Mouse (Mus musculus): ENCODE results near the gene Ripk3. TPM values are rescaled to one million over a fixed set of nuclear protein-coding genes. Genes with fewer than 3 reads are reported as not detected.

Ripk3 gene
- polyA plus RNA-seq, 1 experiment from 2014 or later = 1.9 TPM

GRCm38 (mm10) chr14:55735334-55735733 lies 53.3 kb downstream of the Ripk3 start:
- no peak overlapping the region for H3K4me3 ChIP-seq (ENCODE audit: low read depth, low read length)
- no peak overlapping the region for H3K4me2 ChIP-seq (ENCODE audit: low read depth, low read length)
- H3K27ac ChIP-seq (ENCODE audit: low read depth, low read length) = no peak overlapping the region
- H3K27me3 ChIP-seq (ENCODE audit: control insufficient read depth, insufficient read depth, low read length) = no peaks in the 10 kb centered on the region
- no peaks in the 10 kb centered on the region for H3K4me1 ChIP-seq (ENCODE audit: control insufficient read depth, insufficient read depth, low read length)
- 67% methylated on average over 3 of the region's 3 CpGs for WGBS
- ATAC-seq (ENCODE audit: low read depth) = no peak
- no peak overlapping the region for H3K9ac ChIP-seq (replicated peaks; ENCODE audit: low read depth, low read length)
- no peaks in the 10 kb centered on the region for H3K9me3 ChIP-seq (ENCODE audit: control insufficient read depth, low read length)
- peaks cover 9% of the 10 kb centered on the region; the same call in 1 of the 2 replicates for H3K36me3 ChIP-seq (ENCODE audit: control insufficient read depth, insufficient read depth, low read length)

Other genes starting within 250 kb of the Ripk3 start
- 17.6 and 19.5 TPM in 2 replicates for gene Pck2, start 248.6 kb downstream of the Ripk3 start, polyA plus RNA-seq (2014; fragmentation: Nextera tagmentation; extraction: Ambion mirVana)
- gene Dcaf11, start 228.9 kb downstream of the Ripk3 start, polyA plus RNA-seq (2014; fragmentation: Nextera tagmentation; extraction: Ambion mirVana) = 112 and 114 TPM in 2 replicates
- gene A730061H03Rik, start 228.5 kb downstream of the Ripk3 start, polyA plus RNA-seq (2014; fragmentation: Nextera tagmentation; extraction: Ambion mirVana) = 1.5 TPM in 1 of 2 replicates, not detected in the other
- gene Fitm1, start 213.2 kb downstream of the Ripk3 start, polyA plus RNA-seq (2014; fragmentation: Nextera tagmentation; extraction: Ambion mirVana) = 0.58 TPM in 1 of 2 replicates, not detected in the other
- 200 and 226 TPM in 2 replicates for gene Psme1, start 210.7 kb downstream of the Ripk3 start, polyA plus RNA-seq (2014; fragmentation: Nextera tagmentation; extraction: Ambion mirVana)
- 38.9 and 48.8 TPM in 2 replicates for gene Emc9, start 203.6 kb downstream of the Ripk3 start, polyA plus RNA-seq (2014; fragmentation: Nextera tagmentation; extraction: Ambion mirVana)
- gene Psme2, start 197.8 kb downstream of the Ripk3 start, polyA plus RNA-seq (2014; fragmentation: Nextera tagmentation; extraction: Ambion mirVana) = 162 and 184 TPM in 2 replicates
- 12.3 and 18.8 TPM in 2 replicates for gene Rnf31, start 197.2 kb downstream of the Ripk3 start, polyA plus RNA-seq (2014; fragmentation: Nextera tagmentation; extraction: Ambion mirVana)
- gene Irf9, start 185.3 kb downstream of the Ripk3 start, polyA plus RNA-seq (2014; fragmentation: Nextera tagmentation; extraction: Ambion mirVana) = 6.6 and 8.6 TPM in 2 replicates
- 7.0 and 9.3 TPM in 2 replicates for gene Rec8, start 170.8 kb downstream of the Ripk3 start, polyA plus RNA-seq (2014; fragmentation: Nextera tagmentation; extraction: Ambion mirVana)
- 109 and 110 TPM in 2 replicates for gene Ipo4, start 152.9 kb downstream of the Ripk3 start, polyA plus RNA-seq (2014; fragmentation: Nextera tagmentation; extraction: Ambion mirVana)
- gene Gm49378, start 151.0 kb downstream of the Ripk3 start, polyA plus RNA-seq (2014; fragmentation: Nextera tagmentation; extraction: Ambion mirVana) = 2.9 TPM in 2 replicates
- gene Tm9sf1, start 145.1 kb downstream of the Ripk3 start, polyA plus RNA-seq (2014; fragmentation: Nextera tagmentation; extraction: Ambion mirVana) = 55.9 and 66.9 TPM in 2 replicates
- gene Tssk4, start 138.7 kb downstream of the Ripk3 start, polyA plus RNA-seq (2014; fragmentation: Nextera tagmentation; extraction: Ambion mirVana) = 0.24 TPM in 1 of 2 replicates, not detected in the other
- gene Mdp1, start 128.4 kb downstream of the Ripk3 start, polyA plus RNA-seq (2014; fragmentation: Nextera tagmentation; extraction: Ambion mirVana) = 69.0 and 75.5 TPM in 2 replicates
- 42.5 and 43.7 TPM in 2 replicates for gene Gmpr2, start 116.9 kb downstream of the Ripk3 start, polyA plus RNA-seq (2014; fragmentation: Nextera tagmentation; extraction: Ambion mirVana)
- 550 and 603 TPM in 2 replicates for gene Nedd8, start 116.7 kb downstream of the Ripk3 start, polyA plus RNA-seq (2014; fragmentation: Nextera tagmentation; extraction: Ambion mirVana)
- 28.3 and 28.6 TPM in 2 replicates for gene Tinf2, start 107.0 kb downstream of the Ripk3 start, polyA plus RNA-seq (2014; fragmentation: Nextera tagmentation; extraction: Ambion mirVana)
- 0.11 and 0.33 TPM in 2 replicates for gene Tgm1, start 74.9 kb downstream of the Ripk3 start, polyA plus RNA-seq (2014; fragmentation: Nextera tagmentation; extraction: Ambion mirVana)
- 47.1 and 59.2 TPM in 2 replicates for gene Rabggta, start 66.6 kb downstream of the Ripk3 start, polyA plus RNA-seq (2014; fragmentation: Nextera tagmentation; extraction: Ambion mirVana)
- gene Dhrs1, start 43.2 kb downstream of the Ripk3 start, polyA plus RNA-seq (2014; fragmentation: Nextera tagmentation; extraction: Ambion mirVana) = 73.6 and 75.5 TPM in 2 replicates
- 27.4 and 30.1 TPM in 2 replicates for gene Nop9, start 43.2 kb downstream of the Ripk3 start, polyA plus RNA-seq (2014; fragmentation: Nextera tagmentation; extraction: Ambion mirVana)
- gene Cideb, start 30.4 kb downstream of the Ripk3 start, polyA plus RNA-seq (2014; fragmentation: Nextera tagmentation; extraction: Ambion mirVana) = not detected in 2 replicates
- 0.27 and 0.59 TPM in 2 replicates for gene Ltb4r2, start 27.4 kb downstream of the Ripk3 start, polyA plus RNA-seq (2014; fragmentation: Nextera tagmentation; extraction: Ambion mirVana)
- 0.19 and 0.24 TPM in 2 replicates for gene Ltb4r1, start 22.9 kb downstream of the Ripk3 start, polyA plus RNA-seq (2014; fragmentation: Nextera tagmentation; extraction: Ambion mirVana)
- gene Adcy4, start 4.8 kb downstream of the Ripk3 start, polyA plus RNA-seq (2014; fragmentation: Nextera tagmentation; extraction: Ambion mirVana) = 1.9 and 3.9 TPM in 2 replicates
- gene Nfatc4, start 34.3 kb upstream of the Ripk3 start, polyA plus RNA-seq (2014; fragmentation: Nextera tagmentation; extraction: Ambion mirVana) = 5.5 and 10.4 TPM in 2 replicates
- 5.8 and 10.2 TPM in 2 replicates for gene Nynrin, start 65.1 kb upstream of the Ripk3 start, polyA plus RNA-seq (2014; fragmentation: Nextera tagmentation; extraction: Ambion mirVana)
- gene Cbln3, start 95.5 kb upstream of the Ripk3 start, polyA plus RNA-seq (2014; fragmentation: Nextera tagmentation; extraction: Ambion mirVana) = 0.24 and 0.91 TPM in 2 replicates
- gene Khnyn, start 96.1 kb upstream of the Ripk3 start, polyA plus RNA-seq (2014; fragmentation: Nextera tagmentation; extraction: Ambion mirVana) = 5.9 and 7.3 TPM in 2 replicates
- gene Sdr39u1, start 111.4 kb upstream of the Ripk3 start, polyA plus RNA-seq (2014; fragmentation: Nextera tagmentation; extraction: Ambion mirVana) = 138 and 163 TPM in 2 replicates
- gene Cma1, start 155.8 kb upstream of the Ripk3 start, polyA plus RNA-seq (2014; fragmentation: Nextera tagmentation; extraction: Ambion mirVana) = not detected in 2 replicates
- gene Cma2, start 162.1 kb upstream of the Ripk3 start, polyA plus RNA-seq (2014; fragmentation: Nextera tagmentation; extraction: Ambion mirVana) = not detected in 2 replicates
- not detected in 2 replicates for gene Mcpt1, start 229.1 kb upstream of the Ripk3 start, polyA plus RNA-seq (2014; fragmentation: Nextera tagmentation; extraction: Ambion mirVana)
- gene Mcpt9, start 241.6 kb upstream of the Ripk3 start, polyA plus RNA-seq (2014; fragmentation: Nextera tagmentation; extraction: Ambion mirVana) = not detected in 2 replicates